Mouse (Mus musculus): Measurements from ENCODE around the gene Nme7.
A peak's percentile ranks its signal among the peaks of the same experiment; 100 is the strongest.

Nme7 gene

DNA sequence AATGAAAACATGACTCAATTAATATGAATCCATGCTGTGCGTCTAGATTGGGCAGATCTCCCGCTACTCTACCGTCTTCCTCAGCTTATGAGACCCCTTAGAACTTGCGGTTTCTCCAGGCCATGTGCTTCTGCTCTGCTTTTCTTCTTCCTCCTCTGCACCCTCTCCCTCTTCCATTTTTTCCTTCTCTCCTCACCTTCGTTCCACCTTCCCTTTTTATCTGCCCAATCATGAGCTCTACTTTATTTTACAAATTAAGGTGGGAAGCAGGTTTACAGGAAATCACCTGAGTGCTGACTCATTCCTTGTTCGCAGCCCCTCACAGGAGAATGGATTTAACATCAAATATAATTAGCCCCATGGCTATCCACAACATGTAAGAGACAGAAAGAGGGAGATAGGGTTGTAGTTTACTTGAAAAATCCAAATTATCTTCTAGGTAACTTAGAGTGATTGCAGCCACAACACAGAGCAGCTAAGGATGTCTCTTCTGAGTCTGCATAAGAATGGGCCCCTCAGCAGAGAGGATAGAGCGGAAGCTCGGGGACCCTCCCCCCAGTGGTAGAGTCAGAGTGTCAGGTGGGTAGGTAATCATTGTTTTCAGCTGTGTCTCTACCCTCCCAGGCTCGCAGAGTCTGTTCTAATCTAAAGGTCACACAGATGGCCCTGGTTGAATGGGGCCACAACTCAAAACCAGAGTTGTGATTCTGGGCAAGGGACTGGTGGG lies 73.0 kb downstream of the Nme7 start:
- DNase-seq (ENCODE audit: inconsistent age in 2 of 2, low spot score in 1 of 2) = no peak

DNA sequence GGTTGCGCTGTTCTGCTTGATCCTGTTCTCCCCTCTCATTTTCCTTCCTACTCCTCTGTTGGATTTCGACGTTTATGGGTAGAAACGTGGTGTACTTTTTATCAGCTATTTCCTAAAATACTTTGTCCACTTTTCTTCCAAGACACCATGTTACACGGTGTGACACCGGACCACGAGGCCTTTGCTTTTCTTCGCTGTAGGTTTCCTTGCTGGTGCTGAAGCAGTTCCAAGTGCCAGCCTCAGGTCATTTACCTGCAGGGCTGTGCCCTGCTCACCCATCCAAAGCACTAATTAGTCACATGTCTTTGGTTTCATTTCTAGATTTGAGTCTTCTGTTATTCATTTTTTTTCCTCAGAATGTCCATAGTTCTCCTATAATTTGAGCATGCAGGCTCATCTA lies 79.7 kb downstream of the Nme7 start:
- no peak for DNase-seq (ENCODE audit: inconsistent age in 2 of 2, low spot score in 1 of 2)

DNA sequence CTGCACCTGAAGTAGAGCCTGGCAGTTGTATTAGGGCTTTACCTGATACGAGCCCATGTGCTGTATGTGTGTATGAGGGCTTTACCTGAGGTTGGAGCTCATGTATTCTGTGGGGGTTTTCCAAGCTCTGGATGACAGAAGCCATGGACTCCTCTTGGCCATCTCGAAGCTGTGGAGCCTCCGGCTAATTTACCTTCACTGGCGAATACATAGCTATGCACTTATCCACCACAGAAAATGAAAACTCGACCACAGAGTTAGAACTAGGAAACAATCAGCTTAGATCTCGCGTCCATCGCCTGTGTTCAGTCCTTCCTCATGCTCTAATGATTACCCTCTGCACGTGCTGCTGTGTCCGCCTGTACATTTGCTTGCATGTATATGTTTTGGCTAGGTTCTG lies 80.4 kb downstream of the Nme7 start:
- DNase-seq (ENCODE audit: inconsistent age in 2 of 2, low spot score in 1 of 2) = no peak

DNA sequence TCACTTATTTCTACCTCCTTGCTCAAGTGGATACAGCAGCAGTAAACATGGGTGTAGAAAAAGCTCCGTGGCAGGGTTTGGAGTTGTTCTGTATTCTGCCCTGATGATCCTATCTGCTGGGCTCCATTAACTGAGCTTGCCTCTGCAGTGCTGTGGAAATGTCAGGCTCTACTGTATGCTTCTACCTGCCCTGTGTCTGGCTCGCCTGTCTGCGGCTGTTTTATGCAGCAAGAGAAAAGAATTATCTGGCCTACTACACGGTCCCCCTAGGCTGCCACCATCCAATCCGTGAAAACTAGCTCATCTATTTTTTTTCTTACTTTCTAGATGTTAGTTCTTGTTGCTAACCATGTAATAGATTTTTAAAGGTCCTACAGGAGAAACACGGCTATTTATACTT lies 81.1 kb downstream of the Nme7 start:
- no peak for DNase-seq (ENCODE audit: inconsistent age in 2 of 2, low spot score in 1 of 2)

DNA sequence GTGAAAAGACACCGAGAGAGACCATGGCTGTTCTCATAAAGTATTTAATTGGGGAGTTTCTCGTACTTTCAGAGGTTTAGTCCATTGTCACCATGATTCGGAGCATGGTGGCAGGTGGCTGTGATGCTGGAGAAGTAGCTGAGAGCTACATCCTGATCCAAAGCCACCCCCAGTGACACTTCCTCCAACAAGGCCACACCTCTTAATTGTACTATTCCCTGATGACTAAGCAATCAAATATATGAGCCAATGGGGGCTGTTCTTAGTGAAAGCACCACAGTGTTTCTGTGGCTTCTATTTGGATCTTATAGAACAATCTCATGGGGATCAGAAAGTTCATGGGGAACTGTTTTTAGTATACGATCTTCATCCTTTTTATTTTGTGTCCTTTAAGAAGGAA lies 85.8 kb downstream of the Nme7 start:
- DNase-seq (ENCODE audit: inconsistent age in 2 of 2, low spot score in 1 of 2) = no peak

DNA sequence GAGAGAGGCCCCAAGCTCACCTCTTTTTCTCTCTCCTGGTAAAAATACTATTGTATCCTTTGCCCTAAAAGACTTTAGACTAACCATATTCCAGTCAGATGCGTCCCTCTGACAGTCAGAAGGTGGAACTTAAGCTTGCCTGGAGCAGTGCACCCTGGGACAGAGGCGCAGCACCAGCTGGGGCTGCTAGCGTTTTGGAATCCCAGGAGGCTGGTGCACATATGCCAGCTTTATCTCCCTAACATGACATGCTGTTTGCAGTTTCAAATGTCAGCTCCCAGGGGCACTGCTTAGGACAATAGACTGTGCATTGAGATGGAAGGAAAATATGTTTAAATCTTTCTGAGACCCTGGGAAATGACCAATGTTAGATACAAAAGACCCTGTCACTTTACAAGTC lies 88.3 kb downstream of the Nme7 start:
- no peak for DNase-seq (ENCODE audit: inconsistent age in 2 of 2, low spot score in 1 of 2)

DNA sequence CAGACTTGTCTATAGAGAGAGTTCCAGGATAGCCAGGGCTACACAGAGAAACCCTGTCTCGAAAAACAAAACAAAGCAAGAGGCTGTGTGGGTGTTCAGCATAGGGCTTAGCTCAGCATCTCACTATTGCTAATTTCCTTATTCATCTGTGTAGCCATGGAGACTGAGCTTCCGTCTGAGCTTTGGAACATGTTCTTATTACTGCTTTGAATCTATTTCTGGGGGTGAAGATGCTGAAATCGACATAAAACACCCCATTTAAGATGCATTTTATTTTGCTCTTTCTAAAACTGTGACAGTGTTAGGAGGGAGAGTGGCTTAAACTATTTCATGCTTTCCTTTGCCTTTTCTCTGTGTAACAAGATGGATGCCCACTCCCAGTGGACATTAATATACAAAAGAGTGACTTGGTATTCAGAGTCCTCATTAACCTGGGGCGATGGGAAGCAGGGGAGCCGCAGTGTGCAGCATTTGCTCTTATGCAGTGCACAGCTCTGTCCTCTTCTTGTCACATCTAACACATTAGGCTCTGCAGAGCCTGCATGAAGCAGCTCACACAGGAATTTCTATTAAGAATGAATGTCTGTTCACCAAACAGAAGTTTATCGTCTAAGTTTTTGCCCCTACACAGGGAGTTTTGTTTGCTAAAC lies 91.3 kb downstream of the Nme7 start:
- no peak for DNase-seq (ENCODE audit: inconsistent age in 2 of 2, low spot score in 1 of 2)

DNA sequence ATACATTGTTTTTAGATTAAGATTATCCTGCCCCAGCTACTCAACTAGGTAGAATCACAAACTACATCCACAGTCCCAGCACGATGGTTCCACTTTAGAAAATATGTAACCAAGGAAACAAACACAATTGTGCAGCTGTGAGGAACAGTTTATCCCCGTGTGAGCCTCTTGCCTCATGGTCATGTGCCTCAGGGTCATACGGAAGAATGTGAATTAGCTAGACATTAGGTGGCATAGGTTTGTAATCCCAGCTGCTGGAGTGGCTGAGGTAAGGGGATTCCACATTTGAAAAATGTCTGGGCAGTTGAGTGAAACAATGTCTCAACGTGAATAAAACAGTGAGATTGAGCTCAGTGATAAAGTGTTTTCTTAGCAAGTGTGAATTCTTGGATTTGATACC lies 93.8 kb downstream of the Nme7 start:
- no peak for DNase-seq (ENCODE audit: inconsistent age in 2 of 2, low spot score in 1 of 2)

DNA sequence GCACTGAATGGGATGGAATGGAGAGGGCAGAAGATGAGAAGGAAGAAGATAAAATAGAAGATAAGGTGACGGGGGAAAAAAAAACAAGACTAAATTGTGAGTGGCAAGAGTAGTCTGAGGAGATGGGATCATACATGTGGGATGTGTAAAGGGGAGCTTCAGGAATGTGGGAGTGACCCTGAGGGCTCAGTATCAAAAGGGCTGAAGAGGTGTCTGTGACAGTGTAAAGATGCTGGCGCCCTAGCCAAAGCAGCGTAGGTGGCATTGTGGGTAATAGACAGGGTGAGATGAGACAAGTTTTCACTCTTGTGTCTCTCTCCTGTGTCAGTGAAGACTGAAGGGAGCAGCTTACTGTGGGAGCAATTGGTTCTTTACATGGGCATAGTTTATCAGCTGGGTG lies 95.7 kb downstream of the Nme7 start:
- DNase-seq (ENCODE audit: inconsistent age in 2 of 2, low spot score in 1 of 2) = no peak

DNA sequence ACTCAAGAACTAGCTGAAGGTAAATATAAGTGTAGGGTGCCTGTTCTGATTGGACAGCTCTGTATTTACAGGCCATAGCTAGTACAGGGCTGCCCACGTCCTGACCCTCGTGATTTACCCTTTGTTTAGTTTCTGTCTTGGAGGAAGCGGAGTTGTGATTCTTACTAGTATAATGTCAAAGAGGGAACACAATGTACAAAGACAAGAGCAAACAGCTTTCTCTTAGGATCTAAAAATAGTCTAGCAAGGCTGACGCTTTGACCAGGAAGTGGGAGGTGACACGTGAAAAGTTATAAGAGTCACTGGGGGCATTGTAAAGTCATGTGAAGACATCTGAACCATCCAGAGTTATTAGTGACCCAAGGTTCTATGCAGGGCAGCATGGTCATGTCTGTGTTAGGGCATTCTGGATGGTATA lies 101.5 kb downstream of the Nme7 start:
- peak in 1 of 2 experiments; percentile 11 for DNase-seq (ENCODE audit: inconsistent age in 2 of 2, low spot score in 1 of 2)

DNA sequence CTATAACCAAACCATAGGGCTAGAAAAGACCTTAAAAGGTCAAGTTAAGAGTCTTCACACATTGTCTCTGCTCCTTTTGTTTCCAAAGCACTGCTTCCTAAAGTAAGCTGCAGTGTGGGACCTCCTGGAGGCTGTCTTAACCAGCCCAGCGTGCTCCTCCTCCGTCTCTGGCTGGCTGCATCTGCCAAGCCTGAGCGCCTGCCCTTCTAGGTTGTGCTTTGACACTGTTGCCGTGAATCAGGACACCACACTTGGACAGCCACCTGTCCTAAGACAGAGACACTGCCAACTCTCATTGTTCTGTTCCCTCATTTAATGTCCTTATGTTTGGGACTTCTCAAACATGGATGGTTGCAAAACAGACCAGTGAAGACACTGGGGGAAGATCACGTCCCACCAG lies 102.6 kb downstream of the Nme7 start:
- DNase-seq (ENCODE audit: inconsistent age in 2 of 2, low spot score in 1 of 2) = no peak

DNA sequence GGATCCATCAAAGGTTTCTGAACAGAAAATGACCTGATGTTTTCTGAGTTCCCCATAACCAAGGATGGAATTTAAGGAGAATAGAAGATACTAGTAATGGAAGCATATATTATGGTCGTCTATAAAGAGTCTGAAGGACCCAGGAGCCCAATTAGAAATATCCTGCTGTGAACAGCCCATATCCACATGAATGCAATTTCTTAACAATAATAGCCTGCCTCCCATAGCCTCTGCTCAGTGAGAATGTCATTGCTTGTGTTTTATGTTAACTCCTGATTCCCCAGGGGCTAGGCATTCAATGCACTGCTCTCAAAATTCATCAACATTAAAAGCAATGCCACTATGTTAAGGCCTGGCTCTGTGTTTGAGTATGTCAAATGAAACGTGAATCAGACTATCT lies 104.7 kb downstream of the Nme7 start:
- DNase-seq (ENCODE audit: inconsistent age in 2 of 2, low spot score in 1 of 2) = no peak

DNA sequence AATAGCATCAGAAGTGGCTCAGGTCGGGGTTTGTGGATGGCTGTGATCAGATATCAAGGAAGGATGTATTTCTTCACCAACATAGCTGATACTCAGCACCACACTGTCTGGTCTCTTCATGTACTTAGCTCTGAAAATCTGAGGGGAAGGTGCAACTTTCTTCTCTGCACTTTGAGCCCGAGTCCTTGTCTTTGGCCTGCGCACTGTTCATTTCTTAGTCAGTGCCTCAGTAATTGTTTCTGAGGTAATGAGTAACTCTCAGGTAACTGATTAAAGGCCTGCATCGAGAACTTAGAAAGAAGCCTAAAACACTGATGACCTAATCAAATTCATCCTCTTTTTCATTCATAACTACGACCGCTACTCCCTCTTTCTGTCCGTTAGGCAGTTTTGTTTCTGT lies 107.4 kb downstream of the Nme7 start:
- no peak for DNase-seq (ENCODE audit: inconsistent age in 2 of 2, low spot score in 1 of 2)

DNA sequence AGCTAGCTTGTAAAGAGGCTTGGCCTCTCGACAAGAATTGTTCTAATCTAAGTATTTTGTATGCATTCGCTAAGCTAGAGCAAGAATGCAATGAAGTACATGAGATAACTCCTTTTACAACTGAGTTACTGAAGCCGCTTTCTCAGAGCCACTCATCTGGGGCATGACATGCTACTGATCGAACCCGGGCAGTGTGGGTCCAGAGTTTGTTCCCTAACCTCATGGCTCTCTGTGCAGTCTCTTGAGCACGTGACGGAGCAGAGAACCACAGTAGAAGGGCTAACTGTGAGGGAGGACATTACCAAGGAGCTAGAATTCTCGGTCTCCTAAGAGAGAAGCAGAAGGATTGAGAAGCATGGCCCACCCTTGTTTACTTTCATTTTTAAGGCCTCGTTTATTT lies 109.0 kb downstream of the Nme7 start:
- DNase-seq (ENCODE audit: inconsistent age in 2 of 2, low spot score in 1 of 2) = no peak

DNA sequence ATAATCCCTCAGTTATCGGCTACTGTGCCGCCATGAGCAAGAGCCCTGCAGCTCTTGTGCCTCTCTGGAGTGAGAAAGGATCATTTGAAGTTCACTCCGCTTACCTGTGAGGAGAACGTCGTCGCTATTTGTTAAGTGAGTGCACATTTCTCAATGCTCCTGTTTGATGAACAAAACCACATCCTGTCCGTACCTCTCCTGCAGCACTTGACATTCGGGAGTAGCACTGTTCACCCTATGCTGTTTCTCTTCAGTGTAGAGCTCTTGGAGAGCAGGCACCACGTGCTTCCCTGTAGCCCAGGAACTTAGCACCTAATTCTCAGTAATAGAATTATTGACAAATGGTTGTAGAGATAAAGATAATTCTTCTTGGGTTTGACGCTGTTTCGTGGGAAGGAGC lies 109.7 kb downstream of the Nme7 start:
- no peak for DNase-seq (ENCODE audit: inconsistent age in 2 of 2, low spot score in 1 of 2)

DNA sequence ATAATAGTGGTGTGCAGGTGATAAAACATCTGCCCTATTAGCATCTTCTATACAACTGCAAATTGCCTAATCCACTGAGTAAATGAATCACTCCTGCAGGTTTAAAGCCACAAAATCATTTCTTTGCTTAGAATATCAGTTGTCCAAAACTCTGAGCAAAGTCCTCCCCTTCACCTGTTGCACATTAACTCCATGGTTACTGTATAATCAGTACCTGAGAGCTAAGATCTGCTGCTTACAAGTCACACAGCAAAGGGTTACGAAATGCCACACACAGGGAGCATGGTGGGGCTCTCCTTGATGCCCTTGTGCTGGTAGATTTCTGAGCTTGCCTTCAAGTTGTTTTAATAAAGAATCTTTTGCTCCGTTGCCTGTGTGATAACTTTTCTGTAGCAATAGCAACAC lies 111.4 kb downstream of the Nme7 start:
- no peak for DNase-seq (ENCODE audit: inconsistent age in 2 of 2, low spot score in 1 of 2)

DNA sequence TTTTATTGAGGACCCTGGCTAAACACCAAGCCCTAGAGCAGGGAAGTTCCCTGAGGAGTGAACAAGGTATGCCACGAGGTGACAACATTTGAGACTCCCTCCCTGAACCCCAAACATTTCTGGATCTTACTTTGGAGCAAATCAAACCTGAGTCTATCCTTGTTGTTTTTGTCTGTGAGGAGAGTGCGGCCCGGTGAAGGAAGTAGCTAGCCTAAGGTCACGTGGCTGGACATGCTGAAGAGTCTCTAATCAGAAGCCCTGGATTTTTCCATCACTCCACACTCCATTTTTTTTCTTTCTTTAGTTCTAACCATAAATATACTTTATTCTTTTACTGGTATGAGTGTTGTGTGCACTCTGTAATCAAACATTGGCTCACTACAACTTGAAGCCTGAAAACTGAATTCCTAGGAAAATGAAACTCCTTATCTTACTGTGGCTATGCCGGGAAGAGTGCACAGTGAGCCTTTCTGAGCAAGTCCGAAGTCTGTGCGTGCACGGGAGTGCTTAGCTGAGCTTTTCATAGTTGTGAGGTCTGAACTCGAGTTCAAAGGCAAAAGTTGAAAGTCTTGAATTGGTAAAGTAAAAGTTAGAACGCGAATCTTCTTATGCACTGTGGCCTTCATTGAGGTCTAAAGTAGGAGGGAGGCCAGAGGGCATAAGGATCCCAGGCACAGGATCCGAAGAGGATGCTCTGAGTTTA lies 112.9 kb downstream of the Nme7 start:
- DNase-seq (ENCODE audit: inconsistent age in 2 of 2, low spot score in 1 of 2) = no peak

DNA sequence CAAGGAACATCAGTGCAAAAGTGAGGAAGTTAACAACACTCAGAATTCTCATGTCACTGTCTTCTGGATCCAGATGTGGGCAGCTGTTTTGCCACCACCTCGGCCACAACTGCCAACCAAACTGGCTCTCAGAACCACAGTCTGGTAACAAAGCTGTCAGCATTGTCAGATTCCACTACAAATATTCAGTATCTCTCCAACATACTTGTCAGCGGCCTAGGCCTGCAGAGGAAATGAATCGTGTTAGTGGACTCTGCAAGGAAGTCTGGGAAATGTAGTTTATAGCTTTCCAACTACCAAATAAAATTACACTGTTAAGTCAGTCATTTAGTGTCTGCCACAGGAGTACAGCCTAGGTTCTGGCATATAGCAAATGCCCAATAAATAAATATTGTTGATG lies 113.7 kb downstream of the Nme7 start:
- no peak for DNase-seq (ENCODE audit: inconsistent age in 2 of 2, low spot score in 1 of 2)

DNA sequence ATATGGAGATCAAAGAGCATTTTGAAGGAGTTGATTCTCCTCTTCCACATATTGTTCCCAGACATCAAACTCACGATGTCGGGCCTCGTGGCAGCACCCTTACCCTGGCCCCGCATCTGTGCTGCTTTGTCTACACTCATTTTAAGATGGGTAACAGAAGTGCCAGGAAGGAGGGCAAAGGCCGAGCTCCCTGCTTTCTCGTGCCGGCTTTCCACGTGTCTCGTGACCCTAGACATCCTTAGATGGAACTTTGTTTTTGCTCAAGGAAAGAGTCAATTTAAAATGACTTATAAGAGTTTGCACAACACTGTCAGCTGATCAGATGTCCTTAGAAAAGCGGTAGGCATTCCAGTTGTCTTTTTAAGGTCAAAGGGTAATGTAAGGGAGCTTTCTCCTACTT lies 114.4 kb downstream of the Nme7 start:
- peak in 1 of 2 experiments; percentile 46 for DNase-seq (ENCODE audit: inconsistent age in 2 of 2, low spot score in 1 of 2)

DNA sequence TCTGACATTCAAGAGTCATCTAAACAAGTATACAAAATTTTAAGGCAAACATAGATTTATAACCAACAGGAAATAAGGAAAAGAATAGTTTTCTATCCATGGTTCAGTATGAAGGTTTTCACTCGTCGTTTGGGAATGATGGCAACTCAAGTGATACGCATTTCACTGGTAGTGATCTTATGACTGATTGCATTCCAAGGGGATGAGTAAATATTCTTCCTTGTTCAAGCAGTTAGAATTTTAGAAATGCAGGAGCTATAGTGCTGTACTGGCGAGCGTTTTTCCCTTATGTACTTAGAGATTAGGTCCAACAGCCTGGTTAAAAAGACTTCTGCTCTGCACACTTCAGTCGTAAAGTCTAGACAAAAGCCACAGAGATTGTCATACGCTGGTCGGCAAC lies 115.5 kb downstream of the Nme7 start:
- no peak for DNase-seq (ENCODE audit: inconsistent age in 2 of 2, low spot score in 1 of 2)

DNA sequence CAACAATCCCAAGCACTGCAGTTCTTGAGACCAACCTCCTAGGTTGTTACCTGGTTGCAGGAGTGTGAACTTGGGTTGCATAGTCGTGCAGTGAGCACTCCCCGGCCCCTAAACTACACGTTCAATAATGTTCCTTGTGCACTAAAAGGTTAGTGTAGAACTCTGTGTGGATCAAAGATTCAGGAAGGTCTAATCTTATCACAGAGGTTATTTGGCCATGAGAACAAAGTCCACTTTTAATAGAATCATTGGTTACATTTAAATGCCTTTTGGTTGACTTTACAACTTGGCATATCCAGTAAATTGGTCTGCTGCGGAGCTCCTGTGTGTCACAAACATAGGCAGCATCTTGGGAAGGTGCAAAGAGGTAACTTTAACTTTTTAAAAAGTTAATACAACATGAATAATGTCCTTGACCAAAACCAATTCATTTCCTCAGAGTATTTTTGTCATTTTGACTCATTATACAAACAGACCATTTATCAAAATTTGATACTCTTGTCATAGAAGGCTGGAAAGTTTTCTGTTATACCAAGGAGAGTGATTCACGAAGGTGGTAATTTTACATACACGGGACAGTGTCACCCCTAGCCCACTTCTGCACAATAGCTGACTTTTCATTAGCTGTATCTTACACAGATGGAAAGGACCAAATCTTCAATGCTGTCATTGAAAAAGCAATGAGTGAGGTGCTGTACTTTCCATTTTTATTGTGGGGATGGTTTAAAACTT lies 116.9 kb downstream of the Nme7 start:
- DNase-seq (ENCODE audit: inconsistent age in 2 of 2, low spot score in 1 of 2) = peak in 1 of 2 experiments; percentile 71

DNA sequence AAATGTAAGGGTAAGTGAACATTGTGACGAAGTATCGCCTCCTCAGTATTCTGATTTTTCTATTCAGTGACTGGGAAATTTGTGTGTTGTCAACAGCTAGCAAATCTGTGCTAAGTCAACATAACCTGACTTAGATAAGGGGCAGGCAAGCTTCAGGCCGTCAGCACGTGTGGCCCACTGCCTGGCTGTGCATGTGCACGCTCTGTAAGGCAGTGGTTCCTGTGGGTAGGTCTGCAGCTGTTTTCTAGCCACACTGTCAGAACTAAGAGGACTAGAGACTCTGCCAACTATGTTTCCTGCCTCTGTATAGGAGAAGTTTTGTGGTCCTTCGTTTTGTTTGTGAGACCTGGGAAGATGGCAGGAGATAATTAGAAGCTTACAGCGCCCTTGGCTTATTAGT lies 122.3 kb downstream of the Nme7 start:
- DNase-seq (ENCODE audit: inconsistent age in 2 of 2, low spot score in 1 of 2) = no peak
